Mouse (Mus musculus): ENCODE measurements around the gene Arvcf. TPM values are rescaled to one million over a fixed set of nuclear protein-coding genes. Genes with fewer than 3 reads are reported as not detected.

Gene Arvcf
- total and polyA plus RNA-seq, 2 experiments: 14.1 to 18.4 TPM

DNA sequence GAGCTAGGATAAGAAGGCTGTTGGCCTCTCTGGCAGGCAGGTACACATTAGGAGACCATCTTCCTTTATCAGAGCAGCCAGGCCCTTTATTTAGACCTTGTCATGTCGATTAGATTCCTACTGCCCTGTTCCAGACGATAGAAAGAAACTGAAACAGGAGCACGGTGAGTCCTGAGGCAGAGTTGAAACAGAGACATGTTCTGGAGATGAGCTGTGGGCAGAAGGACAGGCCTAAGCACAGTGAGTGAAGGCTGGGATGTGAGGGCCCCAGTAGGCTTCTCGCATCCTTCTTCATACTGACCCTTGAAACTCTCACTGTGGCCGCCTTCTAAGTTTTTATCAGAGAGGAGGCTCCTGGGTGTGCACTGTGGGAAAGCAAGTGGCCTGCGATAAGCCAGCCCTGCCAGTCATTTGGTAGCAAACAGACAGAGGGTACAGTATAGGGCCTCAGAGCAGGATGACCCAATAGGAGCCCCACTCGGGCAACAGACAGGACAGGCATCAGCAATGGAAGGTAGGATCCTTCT is 80.6 kb downstream of the Arvcf start:
- H3K36me3 ChIP-seq (ENCODE audit: control insufficient read depth, insufficient read depth, low read length): peaks cover 4% of the 10 kb centered on the region; the same call in 1 of the 2 replicates
- H3K27me3 ChIP-seq (ENCODE audit: control insufficient read depth, insufficient read depth, low read length): no peaks in the 10 kb centered on the region
- H3K79me2 ChIP-seq (ENCODE audit: control insufficient read depth, insufficient read depth, low read length): peaks cover 22% of the 10 kb centered on the region; the same call in 1 of the 2 replicates
- no peak for DNase-seq (ENCODE audit: extremely low read depth, low read depth, low spot score)
- TF ChIP-seq POLR2A (IDR thresholded peaks at IDR 0.05; ENCODE audit: extremely low read depth, insufficient read depth, low read length) (no peak), CTCF (IDR thresholded peaks at IDR 0.05; ENCODE audit: low read depth, low read length) (no peak)
- H3K9ac ChIP-seq (ENCODE audit: low read depth, low read length): peak overlapping the region; percentile 29
- H3K4me1 ChIP-seq (ENCODE audit: control insufficient read depth, insufficient read depth, low read length): peaks cover 27% of the 10 kb centered on the region
- no peak overlapping the region for H3K4me3 ChIP-seq (ENCODE audit: insufficient read depth, low read depth, low read length)
- H3K27ac ChIP-seq (replicated peaks; ENCODE audit: insufficient read depth, low read depth, low read length): peak overlapping the region; percentile 90
- 40% methylated on average over 7 of the region's 7 CpGs for WGBS

DNA sequence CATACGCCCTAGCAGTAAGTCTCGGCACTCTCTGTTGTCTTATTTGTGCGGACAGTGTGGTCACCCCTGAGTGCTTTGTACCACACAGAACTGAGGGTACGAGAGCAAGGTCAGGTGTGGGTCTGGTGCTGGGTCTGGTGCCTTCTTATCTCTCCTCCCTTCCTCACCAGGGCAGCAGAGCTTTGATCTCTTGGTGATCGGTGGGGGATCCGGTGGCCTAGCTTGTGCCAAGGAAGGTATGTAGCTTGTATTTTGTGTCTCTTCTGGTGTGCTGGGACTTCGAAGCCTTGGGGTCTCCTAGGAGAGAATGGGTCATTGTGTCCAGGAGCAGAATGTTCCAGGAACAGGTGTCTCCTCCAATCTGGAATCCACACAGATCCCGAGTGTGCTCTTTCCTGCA is 81.7 kb downstream of the Arvcf start:
- Histone ChIP-seq H3K9ac (ENCODE audit: low read depth, low read length) (peak overlapping the region; percentile 29; the same call in 1 of the 2 replicates), H3K4me1 (ENCODE audit: control insufficient read depth, insufficient read depth, low read length) (peaks cover 26% of the 10 kb centered on the region), H3K36me3 (ENCODE audit: control insufficient read depth, insufficient read depth, low read length) (no peaks in the 10 kb centered on the region), H3K27ac (replicated peaks; ENCODE audit: insufficient read depth, low read depth, low read length) (peak overlapping the region; percentile 90), H3K79me2 (ENCODE audit: control insufficient read depth, insufficient read depth, low read length) (peaks cover 14% of the 10 kb centered on the region; the same call in 1 of the 2 replicates), H3K27me3 (ENCODE audit: control insufficient read depth, insufficient read depth, low read length) (no peaks in the 10 kb centered on the region), H3K4me3 (ENCODE audit: insufficient read depth, low read depth, low read length) (no peak overlapping the region)
- no peak for TF ChIP-seq POLR2A (IDR thresholded peaks at IDR 0.05; ENCODE audit: extremely low read depth, insufficient read depth, low read length)
- TF ChIP-seq CTCF (IDR thresholded peaks at IDR 0.05; ENCODE audit: low read depth, low read length): no peak
- no peak for DNase-seq (ENCODE audit: extremely low read depth, low read depth, low spot score)
- 89% methylated on average over 8 of the region's 8 CpGs for WGBS

DNA sequence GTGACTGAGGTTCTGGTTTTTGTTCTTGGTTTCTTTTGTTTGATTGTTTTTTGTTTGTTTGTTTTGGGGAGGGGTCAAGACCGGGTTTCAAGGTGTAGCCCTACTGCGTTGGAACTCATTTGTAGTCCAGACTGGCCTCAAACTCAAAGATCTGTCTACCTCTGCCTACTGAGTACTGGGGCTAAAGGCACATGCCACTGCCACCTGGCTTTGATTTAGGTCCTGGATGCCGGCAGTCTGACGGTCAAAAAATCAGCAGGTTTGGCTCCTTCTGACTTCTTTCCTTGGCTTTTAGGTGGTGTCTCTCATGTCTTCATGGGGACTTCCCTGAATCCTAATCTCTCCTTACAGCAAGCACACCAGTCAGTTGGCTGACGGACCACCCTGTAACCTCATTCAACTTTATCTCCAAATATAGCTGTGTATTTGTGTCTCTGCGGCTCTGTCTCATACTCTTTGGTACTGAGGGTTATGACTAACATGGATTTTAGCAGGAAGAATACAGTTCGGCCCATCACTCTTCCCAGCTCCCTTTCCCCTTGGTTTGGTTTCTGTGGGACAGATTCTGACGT is 82.7 kb downstream of the Arvcf start:
- no peaks in the 10 kb centered on the region for H3K27me3 ChIP-seq (ENCODE audit: control insufficient read depth, insufficient read depth, low read length)
- H3K4me1 ChIP-seq (ENCODE audit: control insufficient read depth, insufficient read depth, low read length): peaks cover 26% of the 10 kb centered on the region
- no peak overlapping the region for H3K4me3 ChIP-seq (ENCODE audit: insufficient read depth, low read depth, low read length)
- peak; percentile 52 for DNase-seq (ENCODE audit: extremely low read depth, low read depth, low spot score)
- H3K9ac ChIP-seq (ENCODE audit: low read depth, low read length): no peak overlapping the region
- TF ChIP-seq CTCF (IDR thresholded peaks at IDR 0.05; ENCODE audit: low read depth, low read length): no peak
- no peak for TF ChIP-seq POLR2A (IDR thresholded peaks at IDR 0.05; ENCODE audit: extremely low read depth, insufficient read depth, low read length)
- 61% methylated on average over 8 of the region's 8 CpGs for WGBS
- peaks cover 7% of the 10 kb centered on the region; the same call in 1 of the 2 replicates for H3K79me2 ChIP-seq (ENCODE audit: control insufficient read depth, insufficient read depth, low read length)
- no peaks in the 10 kb centered on the region for H3K36me3 ChIP-seq (ENCODE audit: control insufficient read depth, insufficient read depth, low read length)
- H3K27ac ChIP-seq (replicated peaks; ENCODE audit: insufficient read depth, low read depth, low read length): peak overlapping the region; percentile 4

DNA sequence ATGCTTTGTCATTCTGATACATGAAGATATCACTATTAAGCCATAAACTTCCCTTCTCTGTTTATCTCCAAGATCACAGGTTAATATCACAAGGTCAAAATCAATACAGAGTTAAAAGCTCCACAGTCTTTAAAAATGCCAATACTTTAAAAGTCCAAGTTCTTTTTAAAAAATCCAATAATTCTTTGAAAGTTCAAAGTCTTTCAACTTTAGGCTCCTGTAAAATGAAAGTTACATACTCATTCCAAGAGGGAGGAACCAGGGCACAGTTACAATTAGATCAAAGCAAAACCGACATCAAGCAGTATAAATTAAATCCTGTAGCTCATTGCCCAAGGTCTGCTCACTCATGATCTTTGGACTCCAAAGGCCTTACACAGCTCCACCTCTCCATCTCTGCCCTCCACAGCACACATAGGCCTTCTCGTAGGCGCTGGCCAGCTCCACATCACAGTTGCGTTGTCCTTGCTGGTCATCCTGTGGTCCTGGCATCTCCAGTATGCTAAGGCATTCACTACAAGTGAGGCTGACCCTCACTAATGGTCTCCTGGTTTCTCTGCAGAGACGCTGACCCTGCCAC is 85.4 kb downstream of the Arvcf start:
- DNase-seq (ENCODE audit: extremely low read depth, low read depth, low spot score): peak; percentile 99
- Histone ChIP-seq H3K9ac (ENCODE audit: low read depth, low read length) (peak overlapping the region; percentile 6), H3K4me3 (ENCODE audit: insufficient read depth, low read depth, low read length) (no peak overlapping the region), H3K79me2 (ENCODE audit: control insufficient read depth, insufficient read depth, low read length) (no peaks in the 10 kb centered on the region; the same call in 1 of the 2 replicates), H3K27me3 (ENCODE audit: control insufficient read depth, insufficient read depth, low read length) (no peaks in the 10 kb centered on the region), H3K36me3 (ENCODE audit: control insufficient read depth, insufficient read depth, low read length) (peaks cover 5% of the 10 kb centered on the region; the same call in 1 of the 2 replicates), H3K27ac (replicated peaks; ENCODE audit: insufficient read depth, low read depth, low read length) (peak overlapping the region; percentile 78), H3K4me1 (ENCODE audit: control insufficient read depth, insufficient read depth, low read length) (peaks cover 19% of the 10 kb centered on the region)
- TF ChIP-seq CTCF (IDR thresholded peaks at IDR 0.05; ENCODE audit: low read depth, low read length) (no peak), POLR2A (IDR thresholded peaks at IDR 0.05; ENCODE audit: extremely low read depth, insufficient read depth, low read length) (0 out of 2 replicates have a peak, but pooled peaks have one; percentile 22)
- 33% methylated on average over 5 of the region's 5 CpGs for WGBS

DNA sequence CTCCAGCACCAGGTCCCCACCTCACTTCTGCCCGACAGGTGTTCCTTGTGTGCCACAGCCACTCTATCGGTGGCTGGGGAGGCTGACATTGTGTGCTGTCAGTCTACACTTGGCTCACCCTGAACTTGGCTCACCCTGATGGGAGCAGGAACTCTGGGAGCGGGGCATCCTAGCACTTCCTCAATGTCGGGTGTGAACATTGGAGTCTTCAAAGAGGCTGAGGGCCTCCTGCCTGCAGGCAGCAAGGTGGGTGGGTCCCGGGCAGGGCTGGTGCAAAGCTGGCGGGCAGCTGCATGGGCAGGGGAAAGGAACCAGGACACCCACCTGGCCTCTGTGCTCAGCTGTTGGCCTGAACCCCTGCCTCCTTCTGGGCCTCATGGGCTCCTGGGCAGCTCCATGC is 88.1 kb downstream of the Arvcf start:
- WGBS: 93% methylated on average over 6 of the region's 6 CpGs
- H3K79me2 ChIP-seq (ENCODE audit: control insufficient read depth, insufficient read depth, low read length): no peaks in the 10 kb centered on the region; the same call in 1 of the 2 replicates
- DNase-seq (ENCODE audit: extremely low read depth, low read depth, low spot score): no peak
- peaks cover 8% of the 10 kb centered on the region; the same call in 1 of the 2 replicates for H3K36me3 ChIP-seq (ENCODE audit: control insufficient read depth, insufficient read depth, low read length)
- TF ChIP-seq CTCF (IDR thresholded peaks at IDR 0.05; ENCODE audit: low read depth, low read length) (no peak), POLR2A (IDR thresholded peaks at IDR 0.05; ENCODE audit: extremely low read depth, insufficient read depth, low read length) (no peak)
- peaks cover 4% of the 10 kb centered on the region for H3K4me1 ChIP-seq (ENCODE audit: control insufficient read depth, insufficient read depth, low read length)
- H3K27me3 ChIP-seq (ENCODE audit: control insufficient read depth, insufficient read depth, low read length): no peaks in the 10 kb centered on the region
- no peak overlapping the region for H3K4me3 ChIP-seq (ENCODE audit: insufficient read depth, low read depth, low read length)
- no peak overlapping the region for H3K9ac ChIP-seq (ENCODE audit: low read depth, low read length)
- H3K27ac ChIP-seq (replicated peaks; ENCODE audit: insufficient read depth, low read depth, low read length): no peak overlapping the region
